Mouse (Mus musculus): ENCODE measurements around the gene Erbb3.

- TF ChIP-seq GATA1 (IDR thresholded peaks at IDR 0.05; ENCODE audit: borderline replicate concordance, low read length) = no peak
- no peak for TF ChIP-seq FLI1 (IDR thresholded peaks at IDR 0.05; ENCODE audit: low read length)
These were observed 24.2 kb downstream of the Erbb3 start for GRCm38 (mm10) chr10:128565206-128565787.

All from megakaryocyte, embryonic 14.5 days (primary cell).